Mouse (Mus musculus): Measurements from ENCODE around the gene Slc25a25. TPM values are rescaled to one million over a fixed set of nuclear protein-coding genes. Genes with fewer than 3 reads are reported as not detected.
"Not testable (repeated sequence)": the region's sequence is repeated elsewhere in the genome, so short reads cannot be mapped to it uniquely, and the experiment has no call there.

Gene Slc25a25
- 22.8 and 25.4 TPM in 2 replicates for polyA plus RNA-seq (2012; rRNA removed)

- peak; percentile 87 for DNase-seq (ENCODE audit: low read depth, low spot score)
- under 1% methylated on average over 103 of the region's 103 CpGs for WGBS
Measured at GRCm38 (mm10) chr2:32450881-32451844, at the start of gene Slc25a25. Slc25a25 (minus strand) TSS chr2:32451445.

GRCm38 (mm10) chr2:32500461-32500860, 49.2 kb upstream of the Slc25a25 start:
- 85% methylated on average over 5 of the region's 5 CpGs for WGBS
- DNase-seq (ENCODE audit: low read depth, low spot score), result no peak

GRCm38 (mm10) chr2:32499365-32499764, 48.1 kb upstream of the Slc25a25 start:
- WGBS, result 54% methylated on average over 4 of the region's 4 CpGs
- DNase-seq (ENCODE audit: low read depth, low spot score), result no peak

- no peak for DNase-seq (ENCODE audit: low read depth, low spot score)
- 62% methylated on average over 5 of the region's 5 CpGs for WGBS
Measured at GRCm38 (mm10) chr2:32496190-32496589, 44.9 kb upstream of the Slc25a25 start.

GRCm38 (mm10) chr2:32495185-32495726, 44.0 kb upstream of the Slc25a25 start:
- 75% methylated on average over 20 of the region's 20 CpGs for WGBS
- no peak for DNase-seq (ENCODE audit: low read depth, low spot score)

GRCm38 (mm10) chr2:32494522-32494921, 43.3 kb upstream of the Slc25a25 start:
- 62% methylated on average over 2 of the region's 2 CpGs for WGBS

GRCm38 (mm10) chr2:32493301-32493701, 42.1 kb upstream of the Slc25a25 start:
- DNase-seq (ENCODE audit: low read depth, low spot score), result no peak
- 35% methylated on average over 12 of the region's 12 CpGs for WGBS

More at GRCm38 (mm10) chr2:32494522-32494921, 43.3 kb upstream of the Slc25a25 start:
- DNase-seq (ENCODE audit: low read depth, low spot score), result no peak

GRCm38 (mm10) chr2:32492661-32493060, 41.4 kb upstream of the Slc25a25 start:
- 50% methylated on average over 2 of the region's 2 CpGs for WGBS
- DNase-seq (ENCODE audit: low read depth, low spot score), result no peak

- DNase-seq (ENCODE audit: low read depth, low spot score), result not testable (repeated sequence)
Measured at GRCm38 (mm10) chr2:32490730-32491129, 39.5 kb upstream of the Slc25a25 start.

GRCm38 (mm10) chr2:32488679-32489078, 37.4 kb upstream of the Slc25a25 start:
- WGBS, result 0% methylated on average over 5 of the region's 5 CpGs
- no peak for DNase-seq (ENCODE audit: low read depth, low spot score)

- DNase-seq (ENCODE audit: low read depth, low spot score), result no peak
- whole genome bisulfite sequencing, result 4% methylated on average over 6 of the region's 6 CpGs
Measured at GRCm38 (mm10) chr2:32487124-32487623, 35.9 kb upstream of the Slc25a25 start.

GRCm38 (mm10) chr2:32486155-32486554, 34.9 kb upstream of the Slc25a25 start:
- no peak for DNase-seq (ENCODE audit: low read depth, low spot score)
- WGBS, result 95% methylated on average over 9 of the region's 9 CpGs

GRCm38 (mm10) chr2:32485751-32486150, 34.5 kb upstream of the Slc25a25 start:
- WGBS, result 84% methylated on average over 4 of the region's 4 CpGs
- no peak for DNase-seq (ENCODE audit: low read depth, low spot score)

GRCm38 (mm10) chr2:32484933-32485332, 33.7 kb upstream of the Slc25a25 start:
- no peak for DNase-seq (ENCODE audit: low read depth, low spot score)
- 62% methylated on average over 6 of the region's 6 CpGs for WGBS

GRCm38 (mm10) chr2:32483179-32483875, 32.1 kb upstream of the Slc25a25 start:
- WGBS, result 60% methylated on average over 9 of the region's 9 CpGs

GRCm38 (mm10) chr2:32482351-32482750, 31.1 kb upstream of the Slc25a25 start:
- DNase-seq (ENCODE audit: low read depth, low spot score), result no peak
- 56% methylated on average over 8 of the region's 8 CpGs for WGBS

More at GRCm38 (mm10) chr2:32483179-32483875, 32.1 kb upstream of the Slc25a25 start:
- DNase-seq (ENCODE audit: low read depth, low spot score), result no peak

- WGBS, result 98% methylated on average over 5 of the region's 9 CpGs
- not testable (repeated sequence) for DNase-seq (ENCODE audit: low read depth, low spot score)
Measured at GRCm38 (mm10) chr2:32475361-32475760, 24.1 kb upstream of the Slc25a25 start.

- DNase-seq (ENCODE audit: low read depth, low spot score), result no peak
Measured at GRCm38 (mm10) chr2:32471681-32472061, 20.4 kb upstream of the Slc25a25 start.

GRCm38 (mm10) chr2:32471001-32471680, 19.9 kb upstream of the Slc25a25 start:
- 27% methylated on average over 6 of the region's 6 CpGs for WGBS
- DNase-seq (ENCODE audit: low read depth, low spot score), result peak; percentile 92

More at GRCm38 (mm10) chr2:32471681-32472061, 20.4 kb upstream of the Slc25a25 start:
- 38% methylated on average over 6 of the region's 6 CpGs for WGBS
